Mouse (Mus musculus) ES-Bruce4 (cell line): ENCODE results near the gene Mycbp2. TPM values are rescaled to one million over a fixed set of nuclear protein-coding genes. Genes with fewer than 3 reads are reported as not detected.

Source experiments
- H3K27ac ChIP-seq: 2 replicates; pipeline ENCODE4 v1.5.1; 2012; ENCODE audit warnings: low read length, inconsistent platforms; ENCODE audit not compliant: insufficient read depth
- H3K27me3 ChIP-seq: 2 replicates; pipeline ENCODE4 v1.6.1; 2012; ENCODE audit warnings: mild to moderate bottlenecking, low read length, inconsistent platforms; ENCODE audit not compliant: control insufficient read depth, poor library complexity, insufficient read depth, severe bottlenecking
- H3K36me3 ChIP-seq: 2 replicates; pipeline ENCODE4 v1.6.1; 2012; ENCODE audit warnings: inconsistent platforms, mild to moderate bottlenecking, low read length, moderate library complexity; ENCODE audit not compliant: control insufficient read depth, poor library complexity, insufficient read depth, severe bottlenecking
- H3K4me1 ChIP-seq: one replicate; pipeline ENCODE4 v1.8.1; 2011; ENCODE audit warnings: low read length; ENCODE audit not compliant: control insufficient read depth, insufficient read depth
- H3K4me3 ChIP-seq: 2 replicates; pipeline ENCODE4 v1.5.1; 2011; ENCODE audit warnings: low read depth, mild to moderate bottlenecking, low read length
- H3K9ac ChIP-seq: 2 replicates; pipeline ENCODE4 v1.6.1; 2012; ENCODE audit warnings: low read depth, mild to moderate bottlenecking, inconsistent platforms; ENCODE audit not compliant: poor library complexity, severe bottlenecking
- H3K9me3 ChIP-seq: replicated peaks from 2 replicates; pipeline ENCODE4 v1.6.1; 2012; ENCODE audit warnings: mild to moderate bottlenecking, low read length, inconsistent platforms; ENCODE audit not compliant: control insufficient read depth, poor library complexity, insufficient read depth, severe bottlenecking
- CTCF ChIP-seq: IDR thresholded peaks from one replicate; pipeline ENCODE4 v1.8.1; 2011; ENCODE audit warnings: low read depth, low read length
- EP300 ChIP-seq: IDR thresholded peaks from 2 replicates; pipeline ENCODE4 v1.6.1; 2011; ENCODE audit warnings: low read depth, low read length; ENCODE audit not compliant: insufficient read depth
- POLR2A ChIP-seq: IDR thresholded peaks from one replicate; pipeline ENCODE4 v1.8.1; 2011; ENCODE audit warnings: low read length; ENCODE audit not compliant: insufficient read depth
- polyA plus RNA-seq: library from polyadenylated mRNA; stranded (reverse); fragments of >200 nt; gene quantifications from 2 replicates; pipeline ENCODE4 v1.2.4, GENCODE M21; 2011; ENCODE audit warnings: low read depth; ENCODE audit not compliant: missing spikeins, insufficient read depth, insufficient read length

The Mycbp2 gene
- polyA plus RNA-seq, 1 experiment = 45.7 TPM

DNA sequence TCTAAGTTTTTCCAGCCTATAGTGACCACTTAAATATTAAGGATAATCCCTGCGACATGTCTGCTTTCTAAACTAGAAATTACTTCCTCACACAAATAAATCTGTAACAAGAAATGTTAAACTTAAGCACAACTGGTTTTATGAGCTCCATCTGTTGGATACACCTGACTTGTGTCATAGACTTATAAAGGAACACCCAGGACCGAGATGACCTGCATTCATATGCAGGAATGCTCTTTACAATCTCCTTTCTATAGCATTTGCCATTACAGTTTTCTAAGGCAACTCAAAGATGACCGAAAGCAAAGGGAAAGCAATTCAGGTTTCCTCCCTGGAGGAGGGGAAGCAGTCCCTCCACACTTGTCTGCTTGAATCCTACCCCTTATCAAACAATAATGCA is 253.4 kb downstream of the Mycbp2 start:
- H3K9me3 ChIP-seq = no peaks in the 10 kb centered on the region
- H3K27ac ChIP-seq = peak overlapping the region; percentile 28; the same call in 1 of the 2 replicates
- H3K27me3 ChIP-seq = no peaks in the 10 kb centered on the region
- TF ChIP-seq POLR2A (no peak), EP300 (no peak), CTCF (no peak)
- no peak overlapping the region for H3K4me3 ChIP-seq
- H3K9ac ChIP-seq = peak overlapping the region; percentile 58
- H3K4me1 ChIP-seq = peaks cover 2% of the 10 kb centered on the region
- peaks cover 72% of the 10 kb centered on the region for H3K36me3 ChIP-seq

DNA sequence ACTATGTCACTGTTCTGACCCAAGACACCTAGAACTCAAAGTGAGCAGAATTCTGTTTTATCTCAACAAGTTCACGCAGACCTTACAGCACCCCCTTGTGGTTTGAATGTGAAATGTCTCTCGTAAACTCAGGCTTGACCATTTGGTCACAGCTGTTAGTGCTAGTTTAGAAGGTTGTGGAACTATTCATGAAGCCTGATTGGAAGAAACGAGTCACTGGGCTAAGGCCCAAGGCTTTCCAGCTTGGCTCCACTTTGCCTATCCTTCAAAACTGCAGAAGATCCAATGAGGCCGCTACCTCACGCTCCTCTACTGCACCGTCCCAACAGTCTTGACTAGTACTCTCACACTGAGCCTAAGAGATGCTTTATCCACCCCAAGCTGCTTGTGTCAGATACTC is 258.0 kb downstream of the Mycbp2 start:
- Histone ChIP-seq H3K9ac (no peak overlapping the region), H3K4me1 (no peaks in the 10 kb centered on the region), H3K27me3 (no peaks in the 10 kb centered on the region), H3K27ac (no peak overlapping the region), H3K9me3 (no peaks in the 10 kb centered on the region), H3K36me3 (peaks cover 75% of the 10 kb centered on the region), H3K4me3 (no peak overlapping the region)
- TF ChIP-seq POLR2A = no peak

DNA sequence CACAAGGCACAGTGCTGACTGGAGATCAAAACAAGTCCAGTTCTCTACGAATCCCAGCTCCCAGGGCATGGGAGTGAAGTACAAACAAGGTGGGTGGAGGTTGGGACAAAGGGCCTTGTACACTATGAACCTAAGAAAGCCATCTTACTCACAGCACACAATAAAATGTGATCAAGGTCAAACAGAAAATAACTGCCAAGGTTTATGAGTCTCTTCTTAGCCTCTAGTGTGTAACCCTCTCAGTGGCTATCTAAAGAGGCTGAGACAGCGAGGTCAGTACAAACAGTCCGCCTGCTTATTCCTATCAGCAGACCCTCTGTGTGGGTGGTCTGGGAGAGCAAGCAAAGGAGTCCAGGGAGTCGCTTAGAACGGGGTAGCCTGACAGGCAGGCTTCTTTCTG is 258.8 kb downstream of the Mycbp2 start:
- Histone ChIP-seq H3K36me3 (peaks cover 73% of the 10 kb centered on the region), H3K9me3 (no peaks in the 10 kb centered on the region), H3K4me1 (no peaks in the 10 kb centered on the region), H3K27me3 (no peaks in the 10 kb centered on the region), H3K27ac (no peak overlapping the region), H3K9ac (no peak overlapping the region), H3K4me3 (no peak overlapping the region)
- no peak for TF ChIP-seq POLR2A
- TF ChIP-seq CTCF = no peak
- no peak for TF ChIP-seq EP300

GRCm38 (mm10) chr14:103086671-103087324 is 259.8 kb downstream of the Mycbp2 start:
- TF ChIP-seq POLR2A (no peak), EP300 (no peak), CTCF (no peak)
- no peak overlapping the region for H3K27ac ChIP-seq
- H3K36me3 ChIP-seq = peaks cover 70% of the 10 kb centered on the region
- H3K9ac ChIP-seq = no peak overlapping the region
- H3K4me1 ChIP-seq = no peaks in the 10 kb centered on the region
- H3K9me3 ChIP-seq = no peaks in the 10 kb centered on the region
- no peaks in the 10 kb centered on the region for H3K27me3 ChIP-seq
- H3K4me3 ChIP-seq = no peak overlapping the region

DNA sequence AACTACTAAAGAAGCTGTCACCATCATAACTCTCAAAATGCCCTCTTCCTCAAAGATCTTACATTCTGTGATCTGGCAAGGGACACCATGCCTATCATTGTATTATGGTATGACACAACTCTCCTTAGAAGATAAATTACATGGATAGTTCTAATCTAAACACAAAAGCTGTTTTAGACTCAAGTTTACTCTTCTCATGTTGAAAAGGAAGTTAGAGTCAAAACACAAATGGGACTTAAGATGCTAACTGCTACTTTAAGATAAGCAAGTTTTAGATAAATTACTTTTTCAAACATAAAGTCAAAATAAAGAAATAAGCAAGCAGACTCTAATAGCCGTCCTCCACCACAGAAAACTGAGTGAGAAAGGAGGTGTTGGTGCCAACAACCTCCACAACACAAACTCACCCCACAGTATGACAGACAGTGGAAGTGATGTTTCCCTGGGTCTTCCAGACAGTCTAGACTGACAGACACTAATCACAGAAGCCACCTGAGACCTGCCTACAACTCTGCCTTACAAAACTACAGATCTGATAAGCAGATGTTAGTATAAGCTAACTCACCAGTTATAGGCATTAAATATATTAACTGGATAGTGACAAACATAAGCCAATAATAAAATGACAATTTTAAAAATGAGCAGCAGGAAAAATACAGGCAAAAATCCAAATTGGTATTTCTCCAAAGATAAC is 260.6 kb downstream of the Mycbp2 start:
- Histone ChIP-seq H3K36me3 (peaks cover 66% of the 10 kb centered on the region), H3K4me3 (no peak overlapping the region), H3K27ac (no peak overlapping the region), H3K27me3 (no peaks in the 10 kb centered on the region), H3K4me1 (no peaks in the 10 kb centered on the region), H3K9me3 (no peaks in the 10 kb centered on the region), H3K9ac (no peak overlapping the region)
- no peak for TF ChIP-seq CTCF
- TF ChIP-seq EP300 = no peak
- no peak for TF ChIP-seq POLR2A
